In the genomic region with DNA sequence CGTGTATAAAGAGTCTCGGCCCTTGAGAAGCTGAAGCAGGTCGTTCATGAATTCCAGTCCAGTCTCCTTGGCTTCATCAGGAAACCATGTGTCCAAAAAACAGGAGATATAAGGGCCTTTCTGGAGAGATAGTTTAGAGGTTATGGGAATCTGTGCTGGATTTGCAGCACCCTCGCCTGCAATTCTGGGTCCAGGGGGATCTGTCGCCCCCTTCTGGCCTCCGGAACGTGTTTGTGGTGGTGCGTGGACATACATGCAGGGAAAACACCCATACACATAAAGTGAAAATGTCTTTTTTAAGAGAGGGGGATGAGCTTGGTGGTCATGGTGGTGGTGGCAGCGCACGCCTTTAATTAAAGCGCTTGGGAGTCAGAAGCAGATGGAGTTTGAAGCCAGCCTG, we compare ENCODE assay signal across 9 mouse cellular contexts. TPM values are rescaled to one million over a fixed set of nuclear protein-coding genes. Genes with fewer than 3 reads are reported as not detected.
A peak's percentile ranks its signal among the peaks of the same experiment; 100 is the strongest.
DNase-seq lines count a peak whose midpoint lies in the region; ATAC-seq lines count a peak whose summit lies in the region.
"Had no signal": no experiment of that assay in that cellular context is flagged by ENCODE, and none has a peak within 500 bp of the region (broad histone marks: within the 10 kb centered on the region; RNA-seq: fewer than 3 reads in every experiment).

No protein-coding gene starts in this region.

- DNase-seq in embryo, embryonic 10.5 days (ENCODE audit: low spot score), result peak; percentile 30
- no peak for DNase-seq in embryo, embryonic 10 days (ENCODE audit: low spot score)
- peak; percentile 14 for DNase-seq in ovary, postnatal 36 days (ENCODE audit: low spot score)
- no peak for DNase-seq in ovary, postnatal 14 days (ENCODE audit: low spot score)
- no peak for DNase-seq in liver, embryonic 11.5 days (ENCODE audit: low spot score)
- peak; percentile 70 for DNase-seq in thymus, postnatal 4 days
- no peak for DNase-seq in urinary bladder, adult 18-20 months (ENCODE audit: low spot score in 2 of 2)
- no peak for DNase-seq in testis, postnatal 14 days (ENCODE audit: low spot score)

- no peaks in the 10 kb centered on the region for H3K27me3 ChIP-seq in liver, embryonic 11.5 days (replicated peaks; ENCODE audit: control insufficient read depth, insufficient read depth, low read length)

- H3K9ac ChIP-seq in liver, embryonic 11.5 days (ENCODE audit: low read depth, low read length), result no peak overlapping the region

- H3K36me3 ChIP-seq in liver, embryonic 11.5 days (ENCODE audit: control insufficient read depth, insufficient read depth, low read length), result no peaks in the 10 kb centered on the region

- no peak overlapping the region for H3K4me3 ChIP-seq in liver, embryonic 11.5 days (ENCODE audit: low read depth, low read length)

- no peaks in the 10 kb centered on the region for H3K9me3 ChIP-seq in liver, embryonic 11.5 days (ENCODE audit: control insufficient read depth, low read length)

- peaks cover 19% of the 10 kb centered on the region for H3K4me1 ChIP-seq in liver, embryonic 11.5 days (replicated peaks; ENCODE audit: control insufficient read depth, insufficient read depth, low read length)

- no peak overlapping the region for H3K27ac ChIP-seq in liver, embryonic 11.5 days (ENCODE audit: low read depth, low read length)

- 67% methylated on average over 11 of the region's 11 CpGs for WGBS in liver, embryonic 11.5 days

- H3K4me2 ChIP-seq in liver, embryonic 11.5 days, result peak overlapping the region; percentile 88

- no peak for ATAC-seq in liver, embryonic 11.5 days (replicated peaks; ENCODE audit: low FRiP score)

RNA-seq across cellular contexts. Expression of gene Sbf1, which starts 1.0 kb away (rescaled TPM):
- polyA plus RNA-seq in liver, embryonic 11.5 days (2014; fragmentation: Nextera tagmentation; extraction: Ambion mirVana), result 51.4 and 52.2 TPM in 2 replicates

RNA-seq across cellular contexts. Expression of gene Adm2, which starts 6.4 kb away (rescaled TPM):
- polyA plus RNA-seq in liver, embryonic 11.5 days (2014; fragmentation: Nextera tagmentation; extraction: Ambion mirVana), result 6.6 and 7.0 TPM in 2 replicates

RNA-seq across cellular contexts. Expression of gene Miox, which starts 18.1 kb away (rescaled TPM):
- polyA plus RNA-seq in liver, embryonic 11.5 days (2014; fragmentation: Nextera tagmentation; extraction: Ambion mirVana), result 2.0 and 2.7 TPM in 2 replicates
- polyA plus RNA-seq: heart, embryonic 16.5 days had no signal

RNA-seq across cellular contexts. Expression of gene Lmf2, which starts 39.3 kb away (rescaled TPM):
- polyA plus RNA-seq in liver, embryonic 11.5 days (2014; fragmentation: Nextera tagmentation; extraction: Ambion mirVana), result 44.1 and 46.0 TPM in 2 replicates

RNA-seq across cellular contexts. Expression of gene Ncaph2, which starts 39.4 kb away (rescaled TPM):
- 163 TPM in 2 replicates for polyA plus RNA-seq in liver, embryonic 11.5 days (2014; fragmentation: Nextera tagmentation; extraction: Ambion mirVana)

Comparison
In these comparisons a context has a peak if more than half of its experiments do, and no peak if none do; other contexts are left out.
1. DNase-seq: peak in embryo, embryonic 10.5 days (single experiment), ovary, postnatal 36 days (single experiment) and thymus, postnatal 4 days (single experiment); none in embryo, embryonic 10 days (single experiment), ovary, postnatal 14 days (single experiment), liver, embryonic 11.5 days (single experiment), urinary bladder, adult 18-20 months (0 of 2) and testis, postnatal 14 days (single experiment).